Mouse (Mus musculus): ENCODE measurements around the gene 4933405O20Rik. TPM values are rescaled to one million over a fixed set of nuclear protein-coding genes. Genes with fewer than 3 reads are reported as not detected.

The 4933405O20Rik gene
- polyA plus RNA-seq (2012; ENCODE audit: insufficient read depth, insufficient read length, low replicate concordance, missing spikeins) = not detected in 2 replicates

- Histone ChIP-seq H3K27ac (ENCODE audit: insufficient read depth, low read depth, low read length) (no peak within 1 kb of the TSS), H3K4me1 (ENCODE audit: control insufficient read depth, insufficient read depth, low read length) (no peaks in the 10 kb centered on the region), H3K4me3 (ENCODE audit: insufficient read depth, low read depth, low read length) (no peak within 1 kb of the TSS)
- TF ChIP-seq CTCF (IDR thresholded peaks at IDR 0.05; ENCODE audit: insufficient read depth, low read depth, low read length) = no peak
- no peak for TF ChIP-seq POLR2A (IDR thresholded peaks at IDR 0.05; ENCODE audit: insufficient read depth, low read depth, low read length)
- WGBS = 80% methylated on average over 3 of the region's 3 CpGs
Observed at GRCm38 (mm10) chr7:50598890-50599289, at the start of gene 4933405O20Rik. TSS of gene 4933405O20Rik (plus strand) at chr7:50599190.

DNA sequence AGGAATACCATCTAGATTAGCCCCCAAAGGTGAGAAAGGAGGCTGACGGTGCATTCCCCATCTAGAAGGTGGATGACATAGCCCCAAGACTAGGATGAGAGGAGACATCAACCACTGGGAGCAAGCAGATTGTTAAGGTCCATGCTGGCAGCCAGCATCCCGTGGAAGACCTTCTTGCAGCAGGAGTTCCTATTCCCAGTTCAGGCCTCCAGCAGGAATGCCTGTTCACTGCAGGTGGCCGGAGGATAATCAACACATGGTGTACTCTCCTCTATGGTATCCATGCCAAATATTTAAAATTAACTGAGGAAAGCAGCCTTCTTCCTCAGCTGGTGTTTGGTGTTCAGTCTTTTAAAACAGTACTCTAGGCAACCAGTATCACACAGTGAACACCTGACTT lies 49.4 kb upstream of the 4933405O20Rik start:
- WGBS = 79% methylated on average over 3 of the region's 3 CpGs
- Histone ChIP-seq H3K4me3 (ENCODE audit: insufficient read depth, low read depth, low read length) (no peak overlapping the region), H3K27ac (ENCODE audit: insufficient read depth, low read depth, low read length) (no peak overlapping the region), H3K4me1 (ENCODE audit: control insufficient read depth, insufficient read depth, low read length) (no peaks in the 10 kb centered on the region)
- TF ChIP-seq POLR2A (IDR thresholded peaks at IDR 0.05; ENCODE audit: insufficient read depth, low read depth, low read length) (no peak), CTCF (IDR thresholded peaks at IDR 0.05; ENCODE audit: insufficient read depth, low read depth, low read length) (no peak)

DNA sequence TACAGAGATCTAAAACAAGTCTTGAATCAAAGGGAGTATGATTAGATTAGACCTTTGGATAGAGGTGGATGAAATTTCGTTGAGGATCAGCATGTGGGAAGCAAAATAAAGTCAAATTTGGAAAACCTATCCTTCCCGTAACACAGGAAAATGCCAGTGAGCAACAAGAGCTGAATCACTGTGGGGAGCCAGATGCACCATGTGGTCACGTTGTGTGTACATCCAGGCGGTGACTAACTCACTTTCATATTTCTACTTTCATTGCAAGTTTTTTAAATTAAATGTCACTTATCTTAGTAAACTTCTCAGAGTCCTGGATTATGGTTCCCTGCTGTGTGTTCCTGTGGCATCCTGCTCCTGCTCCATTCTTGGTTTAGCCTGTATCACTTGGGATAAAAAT lies 47.6 kb upstream of the 4933405O20Rik start:
- 73% methylated on average over 4 of the region's 4 CpGs for WGBS
- no peak overlapping the region for H3K27ac ChIP-seq (ENCODE audit: insufficient read depth, low read depth, low read length)
- H3K4me3 ChIP-seq (ENCODE audit: insufficient read depth, low read depth, low read length) = no peak overlapping the region
- no peak for TF ChIP-seq POLR2A (IDR thresholded peaks at IDR 0.05; ENCODE audit: insufficient read depth, low read depth, low read length)
- no peak for TF ChIP-seq CTCF (IDR thresholded peaks at IDR 0.05; ENCODE audit: insufficient read depth, low read depth, low read length)
- H3K4me1 ChIP-seq (ENCODE audit: control insufficient read depth, insufficient read depth, low read length) = no peaks in the 10 kb centered on the region

GRCm38 (mm10) chr7:50562708-50563107 lies 36.3 kb upstream of the 4933405O20Rik start:
- no peak for TF ChIP-seq POLR2A (IDR thresholded peaks at IDR 0.05; ENCODE audit: insufficient read depth, low read depth, low read length)
- TF ChIP-seq CTCF (IDR thresholded peaks at IDR 0.05; ENCODE audit: insufficient read depth, low read depth, low read length) = no peak
- 80% methylated on average over 3 of the region's 3 CpGs for WGBS
- no peaks in the 10 kb centered on the region for H3K4me1 ChIP-seq (ENCODE audit: control insufficient read depth, insufficient read depth, low read length)

GRCm38 (mm10) chr7:50573841-50574240 lies 25.1 kb upstream of the 4933405O20Rik start:
- no peak overlapping the region for H3K27ac ChIP-seq (ENCODE audit: insufficient read depth, low read depth, low read length)
- TF ChIP-seq POLR2A (IDR thresholded peaks at IDR 0.05; ENCODE audit: insufficient read depth, low read depth, low read length) (no peak), CTCF (IDR thresholded peaks at IDR 0.05; ENCODE audit: insufficient read depth, low read depth, low read length) (no peak)
- H3K4me3 ChIP-seq (ENCODE audit: insufficient read depth, low read depth, low read length) = no peak overlapping the region
- no peaks in the 10 kb centered on the region for H3K4me1 ChIP-seq (ENCODE audit: control insufficient read depth, insufficient read depth, low read length)
- 75% methylated on average over 7 of the region's 7 CpGs for WGBS

More at GRCm38 (mm10) chr7:50562708-50563107, 36.3 kb upstream of the 4933405O20Rik start:
- Histone ChIP-seq H3K27ac (ENCODE audit: insufficient read depth, low read depth, low read length) (no peak overlapping the region), H3K4me3 (ENCODE audit: insufficient read depth, low read depth, low read length) (no peak overlapping the region)

- Histone ChIP-seq H3K4me3 (ENCODE audit: insufficient read depth, low read depth, low read length) (no peak overlapping the region), H3K27ac (ENCODE audit: insufficient read depth, low read depth, low read length) (no peak overlapping the region), H3K4me1 (ENCODE audit: control insufficient read depth, insufficient read depth, low read length) (no peaks in the 10 kb centered on the region)
- WGBS = 84% methylated on average over 8 of the region's 8 CpGs
- TF ChIP-seq POLR2A (IDR thresholded peaks at IDR 0.05; ENCODE audit: insufficient read depth, low read depth, low read length) = no peak
- no peak for TF ChIP-seq CTCF (IDR thresholded peaks at IDR 0.05; ENCODE audit: insufficient read depth, low read depth, low read length)
Observed at GRCm38 (mm10) chr7:50588642-50589424, 10.2 kb upstream of the 4933405O20Rik start.

GRCm38 (mm10) chr7:50614101-50614500 lies 15.1 kb downstream of the 4933405O20Rik start:
- 38% methylated on average over 2 of the region's 2 CpGs for WGBS
- no peaks in the 10 kb centered on the region for H3K4me1 ChIP-seq (ENCODE audit: control insufficient read depth, insufficient read depth, low read length)
- no peak overlapping the region for H3K4me3 ChIP-seq (ENCODE audit: insufficient read depth, low read depth, low read length)

GRCm38 (mm10) chr7:50629186-50629585 lies 30.2 kb downstream of the 4933405O20Rik start:
- no peak overlapping the region for H3K27ac ChIP-seq (ENCODE audit: insufficient read depth, low read depth, low read length)
- 48% methylated on average over 3 of the region's 3 CpGs for WGBS
- TF ChIP-seq POLR2A (IDR thresholded peaks at IDR 0.05; ENCODE audit: insufficient read depth, low read depth, low read length) (no peak), CTCF (IDR thresholded peaks at IDR 0.05; ENCODE audit: insufficient read depth, low read depth, low read length) (no peak)
- H3K4me3 ChIP-seq (ENCODE audit: insufficient read depth, low read depth, low read length) = no peak overlapping the region
- H3K4me1 ChIP-seq (ENCODE audit: control insufficient read depth, insufficient read depth, low read length) = no peaks in the 10 kb centered on the region

More at GRCm38 (mm10) chr7:50614101-50614500, 15.1 kb downstream of the 4933405O20Rik start:
- TF ChIP-seq POLR2A (IDR thresholded peaks at IDR 0.05; ENCODE audit: insufficient read depth, low read depth, low read length) = no peak
- TF ChIP-seq CTCF (IDR thresholded peaks at IDR 0.05; ENCODE audit: insufficient read depth, low read depth, low read length) = no peak
- no peak overlapping the region for H3K27ac ChIP-seq (ENCODE audit: insufficient read depth, low read depth, low read length)

- H3K4me1 ChIP-seq (ENCODE audit: control insufficient read depth, insufficient read depth, low read length) = no peaks in the 10 kb centered on the region
- WGBS = 77% methylated on average over 2 of the region's 2 CpGs
- no peak overlapping the region for H3K27ac ChIP-seq (ENCODE audit: insufficient read depth, low read depth, low read length)
- no peak overlapping the region for H3K4me3 ChIP-seq (ENCODE audit: insufficient read depth, low read depth, low read length)
- TF ChIP-seq CTCF (IDR thresholded peaks at IDR 0.05; ENCODE audit: insufficient read depth, low read depth, low read length) = no peak
- TF ChIP-seq POLR2A (IDR thresholded peaks at IDR 0.05; ENCODE audit: insufficient read depth, low read depth, low read length) = no peak
Observed at GRCm38 (mm10) chr7:50633147-50633546, 34.2 kb downstream of the 4933405O20Rik start.

All from olfactory bulb, adult 2 months (tissue).